ENCODE assay signal across 7 mouse cellular contexts in genomic region chr2:109891031-109891430, GRCm38 (mm10). TPM values are rescaled to one million over a fixed set of nuclear protein-coding genes. Genes with fewer than 3 reads are reported as not detected.
DNase-seq lines count a peak whose midpoint lies in the region; ATAC-seq lines count a peak whose summit lies in the region.

No protein-coding gene starts in this region.

- no peaks in the 10 kb centered on the region for H3K27me3 ChIP-seq in embryonic facial prominence, embryonic 12.5 days
- H3K27me3 ChIP-seq in hindbrain, embryonic 12.5 days, result no peaks in the 10 kb centered on the region
- H3K27me3 ChIP-seq in lung, embryonic 16.5 days (ENCODE audit: control insufficient read depth, insufficient read depth, low read depth, low read length), result no peaks in the 10 kb centered on the region; the same call in 1 of the 2 replicates
- H3K27me3 ChIP-seq in stomach, embryonic 15.5 days (replicated peaks), result no peaks in the 10 kb centered on the region

- H3K36me3 ChIP-seq in embryonic facial prominence, embryonic 12.5 days, result peaks cover 19% of the 10 kb centered on the region
- peaks cover 19% of the 10 kb centered on the region for H3K36me3 ChIP-seq in hindbrain, embryonic 12.5 days
- H3K36me3 ChIP-seq in lung, embryonic 16.5 days (ENCODE audit: control insufficient read depth, insufficient read depth, low read length), result peaks cover 15% of the 10 kb centered on the region
- H3K36me3 ChIP-seq in stomach, embryonic 15.5 days, result peaks cover 12% of the 10 kb centered on the region

- H3K9ac ChIP-seq in embryonic facial prominence, embryonic 12.5 days, result peak overlapping the region; percentile 94
- peak overlapping the region; percentile 95 for H3K9ac ChIP-seq in hindbrain, embryonic 12.5 days
- peak overlapping the region; percentile 99 for H3K9ac ChIP-seq in lung, embryonic 16.5 days (ENCODE audit: low read length)
- peak overlapping the region; percentile 97 for H3K9ac ChIP-seq in stomach, embryonic 15.5 days

- peaks cover 14% of the 10 kb centered on the region for H3K4me1 ChIP-seq in embryonic facial prominence, embryonic 12.5 days
- H3K4me1 ChIP-seq in hindbrain, embryonic 12.5 days, result peaks cover 11% of the 10 kb centered on the region
- H3K4me1 ChIP-seq in lung, embryonic 16.5 days (replicated peaks; ENCODE audit: control insufficient read depth, insufficient read depth, low read length), result peaks cover 5% of the 10 kb centered on the region
- peaks cover 8% of the 10 kb centered on the region for H3K4me1 ChIP-seq in stomach, embryonic 15.5 days

- WGBS in embryonic facial prominence, embryonic 12.5 days, result under 1% methylated on average over 34 of the region's 34 CpGs
- 1% methylated on average over 34 of the region's 34 CpGs for WGBS in hindbrain, embryonic 12.5 days
- WGBS in lung, embryonic 16.5 days, result under 1% methylated on average over 27 of the region's 34 CpGs
- under 1% methylated on average over 34 of the region's 34 CpGs for WGBS in stomach, embryonic 15.5 days

- H3K27ac ChIP-seq in embryonic facial prominence, embryonic 12.5 days, result peak overlapping the region; percentile 91
- peak overlapping the region; percentile 90 for H3K27ac ChIP-seq in hindbrain, embryonic 12.5 days
- peak overlapping the region; percentile 93 for H3K27ac ChIP-seq in lung, embryonic 16.5 days (ENCODE audit: low read length)
- peak overlapping the region; percentile 86 for H3K27ac ChIP-seq in stomach, embryonic 15.5 days

- H3K4me3 ChIP-seq in embryonic facial prominence, embryonic 12.5 days, result peak overlapping the region; percentile 94
- peak overlapping the region; percentile 81 for H3K4me3 ChIP-seq in hindbrain, embryonic 12.5 days
- H3K4me3 ChIP-seq in lung, embryonic 16.5 days (ENCODE audit: low read length), result peak overlapping the region; percentile 97
- H3K4me3 ChIP-seq in stomach, embryonic 15.5 days (replicated peaks), result peak overlapping the region; percentile 99

- peak; percentile 17 to 32 for DNase-seq in lung, adult 18-20 months
- no peak for DNase-seq in lung, postnatal 14 days
- DNase-seq in gastrocnemius, postnatal 10 days, result no peak

- H3K4me2 ChIP-seq in embryonic facial prominence, embryonic 12.5 days (replicated peaks), result peak overlapping the region; percentile 72
- H3K4me2 ChIP-seq in hindbrain, embryonic 12.5 days (replicated peaks), result peak overlapping the region; percentile 65
- peak overlapping the region; percentile 90 for H3K4me2 ChIP-seq in lung, embryonic 16.5 days (ENCODE audit: low read depth, low read length)
- peak overlapping the region; percentile 56 for H3K4me2 ChIP-seq in stomach, embryonic 15.5 days

- peak; percentile 79 for ATAC-seq in embryonic facial prominence, embryonic 12.5 days (ENCODE audit: insufficient number of reproducible peaks, insufficient read depth, low FRiP score, low TSS enrichment)
- ATAC-seq in hindbrain, embryonic 12.5 days (ENCODE audit: low FRiP score), result peak; percentile 91
- peak; percentile 86 for ATAC-seq in lung, embryonic 16.5 days (ENCODE audit: low read depth)
- peak; percentile 64 for ATAC-seq in stomach, embryonic 15.5 days (ENCODE audit: insufficient read depth, low FRiP score, low read depth)

- no peaks in the 10 kb centered on the region for H3K9me3 ChIP-seq in embryonic facial prominence, embryonic 12.5 days
- no peaks in the 10 kb centered on the region for H3K9me3 ChIP-seq in hindbrain, embryonic 12.5 days (replicated peaks)
- H3K9me3 ChIP-seq in lung, embryonic 16.5 days (ENCODE audit: control insufficient read depth, low read length), result no peaks in the 10 kb centered on the region
- no peaks in the 10 kb centered on the region for H3K9me3 ChIP-seq in stomach, embryonic 15.5 days

RNA-seq across cellular contexts. Expression of gene Lin7c, which starts 0.4 kb away (rescaled TPM):
- 68.0 and 70.2 TPM in 2 replicates for polyA plus RNA-seq in embryonic facial prominence, embryonic 12.5 days (2016; fragmentation: Nextera tagmentation; extraction: Ambion mirVana)
- polyA plus RNA-seq in hindbrain, embryonic 12.5 days (2016; fragmentation: Nextera tagmentation; extraction: Ambion mirVana), result 160 and 177 TPM in 2 replicates
- polyA plus RNA-seq in lung, embryonic 16.5 days (2015; fragmentation: Nextera tagmentation; extraction: Ambion mirVana), result 65.0 TPM in 2 replicates
- 61.9 and 68.6 TPM in 2 replicates for polyA plus RNA-seq in stomach, embryonic 15.5 days (2015; fragmentation: Nextera tagmentation; extraction: Ambion mirVana)
- total RNA-seq in gastrocnemius, postnatal 10 days (2021), result 10 to 100 TPM; 30.4 to 32.1 TPM

RNA-seq across cellular contexts. Expression of gene Lgr4, which starts 26.4 kb away (rescaled TPM):
- 18.6 and 22.3 TPM in 2 replicates for polyA plus RNA-seq in embryonic facial prominence, embryonic 12.5 days (2016; fragmentation: Nextera tagmentation; extraction: Ambion mirVana)
- polyA plus RNA-seq in hindbrain, embryonic 12.5 days (2016; fragmentation: Nextera tagmentation; extraction: Ambion mirVana), result 17.4 and 18.3 TPM in 2 replicates
- 2.0 TPM in 2 replicates for polyA plus RNA-seq in lung, embryonic 16.5 days (2015; fragmentation: Nextera tagmentation; extraction: Ambion mirVana)
- polyA plus RNA-seq in stomach, embryonic 15.5 days (2015; fragmentation: Nextera tagmentation; extraction: Ambion mirVana), result 24.4 and 26.0 TPM in 2 replicates
- total RNA-seq in gastrocnemius, postnatal 10 days (2021), result 10 to 100 TPM; 25.0 to 25.3 TPM

Comparison
In these comparisons a context has a peak if more than half of its experiments do, and no peak if none do; other contexts are left out.
1. DNase-seq: peak in lung, adult 18-20 months (2 of 2); none in lung, postnatal 14 days (single experiment) and gastrocnemius, postnatal 10 days (single experiment).
2. Peak in every context shown above with its lines, with median percentiles within 50 percentile points of each other: ATAC-seq, H3K27ac ChIP-seq, H3K4me2 ChIP-seq, H3K4me3 ChIP-seq and H3K9ac ChIP-seq.